Mouse (Mus musculus): ENCODE data around the gene Rab11fip5. TPM values are rescaled to one million over a fixed set of nuclear protein-coding genes. Genes with fewer than 3 reads are reported as not detected.
A peak's percentile ranks its signal among the peaks of the same experiment; 100 is the strongest.

Rab11fip5 gene
- polyA plus RNA-seq, 1 experiment, result not detected

- H3K27ac ChIP-seq (ENCODE audit: insufficient read depth, low read depth, low read length), result peak overlapping the region; percentile 90
- 1% methylated on average over 13 of the region's 13 CpGs for WGBS
- peaks cover 8% of the 10 kb centered on the region for H3K4me1 ChIP-seq (ENCODE audit: control insufficient read depth, insufficient read depth, low read length)
- H3K4me3 ChIP-seq (ENCODE audit: insufficient read depth, low read depth, low read length), result peak overlapping the region; percentile 87
- TF ChIP-seq POLR2A (IDR thresholded peaks at IDR 0.05; ENCODE audit: insufficient read depth, low read depth, low read length) (no peak), CTCF (IDR thresholded peaks at IDR 0.05; ENCODE audit: insufficient read depth, low read depth, low read length) (no peak)
Observed at GRCm38 (mm10) chr6:85333732-85334131, 40.7 kb downstream of the Rab11fip5 start.

GRCm38 (mm10) chr6:85333000-85333669 is 41.3 kb downstream of the Rab11fip5 start, which contains the start of gene Sfxn5:
Gene Sfxn5 (minus strand): TSS chr6:85333422.
- Histone ChIP-seq H3K4me1 (ENCODE audit: control insufficient read depth, insufficient read depth, low read length) (peaks cover 8% of the 10 kb centered on the region), H3K27ac (ENCODE audit: insufficient read depth, low read depth, low read length) (peak within 1 kb of the TSS; percentile 96), H3K4me3 (ENCODE audit: insufficient read depth, low read depth, low read length) (peak within 1 kb of the TSS; percentile 87)
- WGBS, result under 1% methylated on average over 49 of the region's 49 CpGs
- TF ChIP-seq CTCF (IDR thresholded peaks at IDR 0.05; ENCODE audit: insufficient read depth, low read depth, low read length) (no peak), POLR2A (IDR thresholded peaks at IDR 0.05; ENCODE audit: insufficient read depth, low read depth, low read length) (peak; percentile 53)

GRCm38 (mm10) chr6:85332351-85332999 is 42.0 kb downstream of the Rab11fip5 start:
- peaks cover 8% of the 10 kb centered on the region for H3K4me1 ChIP-seq (ENCODE audit: control insufficient read depth, insufficient read depth, low read length)
- TF ChIP-seq CTCF (IDR thresholded peaks at IDR 0.05; ENCODE audit: insufficient read depth, low read depth, low read length), result no peak
- no peak for TF ChIP-seq POLR2A (IDR thresholded peaks at IDR 0.05; ENCODE audit: insufficient read depth, low read depth, low read length)
- WGBS, result under 1% methylated on average over 41 of the region's 41 CpGs
- H3K27ac ChIP-seq (ENCODE audit: insufficient read depth, low read depth, low read length), result peak overlapping the region; percentile 39
- H3K4me3 ChIP-seq (ENCODE audit: insufficient read depth, low read depth, low read length), result peak overlapping the region; percentile 87

GRCm38 (mm10) chr6:85331736-85332135 is 42.7 kb downstream of the Rab11fip5 start:
- Histone ChIP-seq H3K4me1 (ENCODE audit: control insufficient read depth, insufficient read depth, low read length) (peaks cover 8% of the 10 kb centered on the region), H3K27ac (ENCODE audit: insufficient read depth, low read depth, low read length) (peak overlapping the region; percentile 26; the same call in 1 of the 2 replicates), H3K4me3 (ENCODE audit: insufficient read depth, low read depth, low read length) (peak overlapping the region; percentile 17; the same call in 1 of the 2 replicates)
- TF ChIP-seq CTCF (IDR thresholded peaks at IDR 0.05; ENCODE audit: insufficient read depth, low read depth, low read length) (no peak), POLR2A (IDR thresholded peaks at IDR 0.05; ENCODE audit: insufficient read depth, low read depth, low read length) (no peak)
- WGBS, result 23% methylated on average over 8 of the region's 8 CpGs

- 31% methylated on average over 6 of the region's 6 CpGs for WGBS
- no peak overlapping the region for H3K4me3 ChIP-seq (ENCODE audit: insufficient read depth, low read depth, low read length)
- peaks cover 8% of the 10 kb centered on the region for H3K4me1 ChIP-seq (ENCODE audit: control insufficient read depth, insufficient read depth, low read length)
- TF ChIP-seq CTCF (IDR thresholded peaks at IDR 0.05; ENCODE audit: insufficient read depth, low read depth, low read length), result no peak
- TF ChIP-seq POLR2A (IDR thresholded peaks at IDR 0.05; ENCODE audit: insufficient read depth, low read depth, low read length), result no peak
- peak overlapping the region; percentile 26; the same call in 1 of the 2 replicates for H3K27ac ChIP-seq (ENCODE audit: insufficient read depth, low read depth, low read length)
Observed at GRCm38 (mm10) chr6:85331221-85331735, 43.2 kb downstream of the Rab11fip5 start.

- WGBS, result 94% methylated on average over 4 of the region's 4 CpGs
Observed at GRCm38 (mm10) chr6:85329666-85330185, 44.7 kb downstream of the Rab11fip5 start.

GRCm38 (mm10) chr6:85326564-85326963 is 47.9 kb downstream of the Rab11fip5 start:
- Histone ChIP-seq H3K4me3 (ENCODE audit: insufficient read depth, low read depth, low read length) (no peak overlapping the region), H3K27ac (ENCODE audit: insufficient read depth, low read depth, low read length) (no peak overlapping the region), H3K4me1 (ENCODE audit: control insufficient read depth, insufficient read depth, low read length) (peaks cover 11% of the 10 kb centered on the region)
- TF ChIP-seq POLR2A (IDR thresholded peaks at IDR 0.05; ENCODE audit: insufficient read depth, low read depth, low read length) (no peak), CTCF (IDR thresholded peaks at IDR 0.05; ENCODE audit: insufficient read depth, low read depth, low read length) (no peak)
- 91% methylated on average over 4 of the region's 4 CpGs for WGBS

More at GRCm38 (mm10) chr6:85329666-85330185, 44.7 kb downstream of the Rab11fip5 start:
- Histone ChIP-seq H3K4me1 (ENCODE audit: control insufficient read depth, insufficient read depth, low read length) (peaks cover 12% of the 10 kb centered on the region), H3K27ac (ENCODE audit: insufficient read depth, low read depth, low read length) (no peak overlapping the region), H3K4me3 (ENCODE audit: insufficient read depth, low read depth, low read length) (no peak overlapping the region)
- TF ChIP-seq POLR2A (IDR thresholded peaks at IDR 0.05; ENCODE audit: insufficient read depth, low read depth, low read length) (no peak), CTCF (IDR thresholded peaks at IDR 0.05; ENCODE audit: insufficient read depth, low read depth, low read length) (no peak)

GRCm38 (mm10) chr6:85325109-85325508 is 49.3 kb downstream of the Rab11fip5 start:
- TF ChIP-seq POLR2A (IDR thresholded peaks at IDR 0.05; ENCODE audit: insufficient read depth, low read depth, low read length) (no peak), CTCF (IDR thresholded peaks at IDR 0.05; ENCODE audit: insufficient read depth, low read depth, low read length) (no peak)
- H3K27ac ChIP-seq (ENCODE audit: insufficient read depth, low read depth, low read length), result peak overlapping the region; percentile 43
- H3K4me3 ChIP-seq (ENCODE audit: insufficient read depth, low read depth, low read length), result no peak overlapping the region
- WGBS, result 8% methylated on average over 2 of the region's 2 CpGs
- H3K4me1 ChIP-seq (ENCODE audit: control insufficient read depth, insufficient read depth, low read length), result peaks cover 9% of the 10 kb centered on the region
